Mouse (Mus musculus) midbrain, embryonic 12.5 days (tissue): ENCODE measurements around the gene Skor1. TPM values are rescaled to one million over a fixed set of nuclear protein-coding genes. Genes with fewer than 3 reads are reported as not detected.
A peak's percentile ranks its signal among the peaks of the same experiment; 100 is the strongest.

Source experiments
- ATAC-seq: fragments of 200-750 bp; cut with Nextera tagmentation; 2 replicates; pipeline ENCODE4 v1.8.0; 2017; ENCODE audit warnings: low read depth, moderate TSS enrichment, moderate library complexity; ENCODE audit not compliant: low FRiP score
- H3K27ac ChIP-seq: fragments of 300-500 bp; sonication (generic); replicated peaks from 2 replicates; pipeline ENCODE4 v1.5.1; 2016; ENCODE audit warnings: mild to moderate bottlenecking
- H3K27me3 ChIP-seq: fragments of 300-500 bp; sonication (generic); 2 replicates; pipeline ENCODE4 v1.6.1; 2016; ENCODE audit warnings: mild to moderate bottlenecking
- H3K36me3 ChIP-seq: fragments of 300-500 bp; sonication (generic); 2 replicates; pipeline ENCODE4 v1.6.1; 2016
- H3K4me1 ChIP-seq: fragments of 300-500 bp; sonication (generic); 2 replicates; pipeline ENCODE4 v1.6.1; 2016
- H3K4me2 ChIP-seq: fragments of 300-500 bp; sonication (generic); replicated peaks from 2 replicates; pipeline ENCODE4 v1.6.1; 2016; ENCODE audit warnings: mild to moderate bottlenecking, moderate library complexity
- H3K4me3 ChIP-seq: fragments of 300-500 bp; sonication (generic); 2 replicates; pipeline ENCODE4 v1.5.1; 2016; ENCODE audit warnings: mild to moderate bottlenecking
- H3K9ac ChIP-seq: fragments of 300-500 bp; sonication (generic); replicated peaks from 2 replicates; pipeline ENCODE4 v1.6.1; 2016; ENCODE audit warnings: mild to moderate bottlenecking, moderate library complexity
- H3K9me3 ChIP-seq: fragments of 300-500 bp; sonication (generic); 2 replicates; pipeline ENCODE4 v1.6.1; 2016; ENCODE audit warnings: mild to moderate bottlenecking
- WGBS: fragments of 180-500 bp; shearing (Covaris S2); methylation state at CpG from one replicate; pipeline ENCODE4 v1.1.7; 2016; 5-methylcytosine and 5-hydroxymethylcytosine counted together
- polyA plus RNA-seq: library from polyadenylated mRNA; unstranded; fragments of >200 nt; fragmentation: Nextera tagmentation; extraction: Ambion mirVana; gene quantifications from 2 replicates; pipeline ENCODE4 v1.2.1, GENCODE M21; 2016

Gene Skor1
- polyA plus RNA-seq, 1 experiment from 2014 or later, result 0.19 TPM

- H3K27ac ChIP-seq, result no peak overlapping the region
- peaks cover 30% of the 10 kb centered on the region for H3K4me1 ChIP-seq
- H3K4me3 ChIP-seq, result no peak overlapping the region
- no peak overlapping the region for H3K9ac ChIP-seq
- H3K27me3 ChIP-seq, result peaks cover 53% of the 10 kb centered on the region
- no peaks in the 10 kb centered on the region for H3K9me3 ChIP-seq
- H3K36me3 ChIP-seq, result no peaks in the 10 kb centered on the region
- ATAC-seq, result no peak
- WGBS, result 88% methylated on average over 8 of the region's 8 CpGs
- no peak overlapping the region for H3K4me2 ChIP-seq
Observed at GRCm38 (mm10) chr9:63178296-63178695, 29.5 kb upstream of the Skor1 start.

GRCm38 (mm10) chr9:63174001-63174721, 25.4 kb upstream of the Skor1 start:
- Histone ChIP-seq H3K9ac (no peak overlapping the region), H3K36me3 (peaks cover 3% of the 10 kb centered on the region; the same call in 1 of the 2 replicates), H3K27me3 (peaks cover 27% of the 10 kb centered on the region), H3K4me1 (peaks cover 5% of the 10 kb centered on the region; the same call in 1 of the 2 replicates), H3K4me3 (no peak overlapping the region), H3K4me2 (no peak overlapping the region), H3K27ac (no peak overlapping the region), H3K9me3 (no peaks in the 10 kb centered on the region; the same call in 1 of the 2 replicates)
- WGBS, result 82% methylated on average over 8 of the region's 8 CpGs
- no peak for ATAC-seq

GRCm38 (mm10) chr9:63171951-63172350, 23.2 kb upstream of the Skor1 start:
- no peak overlapping the region for H3K4me2 ChIP-seq
- H3K27me3 ChIP-seq, result peaks cover 15% of the 10 kb centered on the region; the same call in 1 of the 2 replicates
- no peaks in the 10 kb centered on the region; the same call in 1 of the 2 replicates for H3K9me3 ChIP-seq
- no peak overlapping the region for H3K27ac ChIP-seq
- ATAC-seq, result no peak
- H3K4me3 ChIP-seq, result no peak overlapping the region
- 50% methylated on average over 2 of the region's 2 CpGs for WGBS
- peaks cover 4% of the 10 kb centered on the region; the same call in 1 of the 2 replicates for H3K4me1 ChIP-seq
- no peak overlapping the region for H3K9ac ChIP-seq
- H3K36me3 ChIP-seq, result peaks cover 5% of the 10 kb centered on the region; the same call in 1 of the 2 replicates

DNA sequence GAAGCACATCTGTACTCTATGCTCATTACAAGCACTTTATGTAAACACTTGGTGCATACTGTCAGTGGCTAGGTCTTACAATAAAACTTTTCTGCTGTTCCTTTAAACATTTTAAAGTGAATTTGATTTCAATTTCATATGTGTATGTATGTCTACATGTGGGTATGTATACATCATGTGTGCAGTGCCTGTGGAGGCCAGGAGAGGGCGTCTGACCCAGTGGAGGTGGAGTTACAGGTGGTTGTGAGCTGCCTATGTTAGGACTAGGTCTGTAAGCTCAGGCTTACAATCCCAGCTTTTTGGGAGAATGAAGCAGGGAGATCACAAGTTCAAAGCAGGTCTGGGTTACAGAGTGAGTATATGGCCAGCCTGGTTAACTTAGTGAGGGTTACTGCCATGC, 20.4 kb upstream of the Skor1 start:
- Histone ChIP-seq H3K4me1 (peaks cover 19% of the 10 kb centered on the region; the same call in 1 of the 2 replicates), H3K27ac (no peak overlapping the region), H3K9ac (no peak overlapping the region), H3K9me3 (no peaks in the 10 kb centered on the region; the same call in 1 of the 2 replicates), H3K4me3 (no peak overlapping the region), H3K27me3 (peaks cover 14% of the 10 kb centered on the region), H3K4me2 (no peak overlapping the region), H3K36me3 (peaks cover 5% of the 10 kb centered on the region; the same call in 1 of the 2 replicates)
- 86% methylated on average over 1 of the region's 1 CpGs for WGBS
- no peak for ATAC-seq

DNA sequence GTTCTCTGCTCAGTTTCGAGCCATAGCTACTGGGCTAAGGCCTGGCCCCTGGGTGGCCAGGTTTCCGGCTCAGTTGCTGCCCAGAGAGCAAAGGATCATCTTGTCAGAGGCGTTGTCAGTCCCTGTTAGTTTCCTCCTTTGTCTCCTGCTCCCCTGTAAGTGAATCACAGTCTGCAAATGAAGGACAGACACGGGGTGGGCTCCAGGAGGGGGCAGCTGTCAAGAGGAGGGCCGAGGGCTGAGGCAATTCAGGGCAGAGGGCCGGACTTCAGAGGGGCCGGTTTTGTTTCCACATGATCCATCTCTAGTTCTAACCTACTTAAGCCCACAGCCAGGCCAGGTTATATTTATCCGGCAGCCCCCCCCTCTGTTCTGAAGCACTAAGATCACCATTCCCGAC, 16.3 kb upstream of the Skor1 start:
- no peak overlapping the region; the same call in 1 of the 2 replicates for H3K9ac ChIP-seq
- H3K36me3 ChIP-seq, result peaks cover 14% of the 10 kb centered on the region; the same call in 1 of the 2 replicates
- no peaks in the 10 kb centered on the region; the same call in 1 of the 2 replicates for H3K9me3 ChIP-seq
- H3K27me3 ChIP-seq, result peaks cover 12% of the 10 kb centered on the region
- no peak for ATAC-seq
- peaks cover 19% of the 10 kb centered on the region; the same call in 1 of the 2 replicates for H3K4me1 ChIP-seq
- H3K27ac ChIP-seq, result no peak overlapping the region
- H3K4me2 ChIP-seq, result no peak overlapping the region
- no peak overlapping the region for H3K4me3 ChIP-seq
- 17% methylated on average over 9 of the region's 9 CpGs for WGBS

DNA sequence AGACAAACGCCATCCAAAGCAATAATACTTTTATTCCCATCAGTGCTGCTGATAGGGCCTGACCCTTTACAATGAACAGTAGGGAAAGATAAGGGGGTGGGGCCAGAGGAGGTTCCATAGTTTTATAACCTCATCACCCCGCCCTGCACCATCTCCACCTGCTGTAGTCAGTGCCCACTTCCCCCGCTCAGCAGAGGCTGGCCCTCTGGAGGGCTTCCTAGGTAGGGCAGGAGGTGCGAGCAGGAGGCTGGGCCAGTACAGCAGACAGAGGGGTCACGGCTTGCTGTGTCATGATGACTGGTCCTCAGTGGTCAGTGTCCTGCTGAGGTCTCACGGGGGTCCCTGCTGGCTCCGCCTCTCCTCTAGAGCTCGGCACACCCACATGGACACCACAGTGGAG, 15.0 kb upstream of the Skor1 start:
- 75% methylated on average over 8 of the region's 8 CpGs for WGBS

DNA sequence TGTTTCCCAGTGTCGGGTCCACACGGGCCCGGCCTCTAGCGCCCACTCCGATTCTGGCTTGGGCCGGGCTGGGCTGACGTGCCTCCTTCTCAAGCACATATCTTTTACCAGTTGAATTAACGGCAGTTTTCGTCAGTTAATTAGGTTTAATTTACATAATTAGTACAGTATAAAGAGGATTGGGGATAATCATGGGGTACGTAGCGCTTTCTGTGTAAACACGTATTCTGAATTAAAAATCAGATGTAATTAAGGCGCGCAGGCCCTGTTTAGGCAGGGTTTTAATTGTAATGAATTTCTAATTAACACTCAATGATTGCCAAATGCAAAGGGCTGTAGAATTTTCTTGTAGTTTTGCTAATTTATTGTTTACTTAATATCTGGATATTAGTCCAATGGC, 3.2 kb upstream of the Skor1 start:
- 21% methylated on average over 14 of the region's 14 CpGs for WGBS
- Histone ChIP-seq H3K36me3 (no peaks in the 10 kb centered on the region), H3K27ac (no peak overlapping the region), H3K9me3 (0 out of 2 replicates have a peak, but pooled peaks cover 5% of the 10 kb centered on the region), H3K9ac (no peak overlapping the region), H3K27me3 (peaks cover 87% of the 10 kb centered on the region), H3K4me2 (no peak overlapping the region), H3K4me3 (no peak overlapping the region), H3K4me1 (peaks cover 22% of the 10 kb centered on the region)
- no peak for ATAC-seq

More for the DNA sequence above, 15.0 kb upstream of the Skor1 start:
- peaks cover 25% of the 10 kb centered on the region for H3K27me3 ChIP-seq
- no peaks in the 10 kb centered on the region for H3K9me3 ChIP-seq
- no peak overlapping the region for H3K9ac ChIP-seq
- 0 out of 2 replicates have a peak, but pooled peaks cover 9% of the 10 kb centered on the region for H3K36me3 ChIP-seq
- no peak overlapping the region for H3K4me3 ChIP-seq
- H3K4me1 ChIP-seq, result peaks cover 19% of the 10 kb centered on the region; the same call in 1 of the 2 replicates
- H3K4me2 ChIP-seq, result no peak overlapping the region
- no peak overlapping the region for H3K27ac ChIP-seq
- ATAC-seq, result no peak

GRCm38 (mm10) chr9:63151072-63151870, 2.5 kb upstream of the Skor1 start:
- peaks cover 89% of the 10 kb centered on the region for H3K27me3 ChIP-seq
- H3K4me3 ChIP-seq, result no peak overlapping the region
- H3K36me3 ChIP-seq, result no peaks in the 10 kb centered on the region
- H3K4me1 ChIP-seq, result peaks cover 28% of the 10 kb centered on the region
- H3K27ac ChIP-seq, result no peak overlapping the region
- no peak overlapping the region for H3K9ac ChIP-seq
- 0% methylated on average over 20 of the region's 20 CpGs for WGBS
- H3K4me2 ChIP-seq, result no peak overlapping the region; the same call in 1 of the 2 replicates
- 0 out of 2 replicates have a peak, but pooled peaks cover 5% of the 10 kb centered on the region for H3K9me3 ChIP-seq
- ATAC-seq, result peak; percentile 9; the same call in 1 of the 2 replicates

- Histone ChIP-seq H3K4me3 (no peak overlapping the region), H3K9ac (no peak overlapping the region), H3K27me3 (peaks cover 96% of the 10 kb centered on the region), H3K4me1 (peaks cover 38% of the 10 kb centered on the region), H3K36me3 (no peaks in the 10 kb centered on the region), H3K4me2 (no peak overlapping the region), H3K9me3 (0 out of 2 replicates have a peak, but pooled peaks cover 5% of the 10 kb centered on the region), H3K27ac (no peak overlapping the region)
- ATAC-seq, result no peak
- WGBS, result 2% methylated on average over 27 of the region's 27 CpGs
Observed at GRCm38 (mm10) chr9:63150086-63150800, 1.5 kb upstream of the Skor1 start.

GRCm38 (mm10) chr9:63149372-63149766, 608 bp upstream of the Skor1 start:
- H3K27ac ChIP-seq, result no peak overlapping the region
- H3K4me1 ChIP-seq, result peaks cover 47% of the 10 kb centered on the region
- no peak overlapping the region for H3K9ac ChIP-seq
- ATAC-seq, result no peak
- H3K27me3 ChIP-seq, result peaks cover 98% of the 10 kb centered on the region
- peak overlapping the region; percentile 64 for H3K4me2 ChIP-seq
- WGBS, result under 1% methylated on average over 20 of the region's 20 CpGs
- H3K9me3 ChIP-seq, result 0 out of 2 replicates have a peak, but pooled peaks cover 5% of the 10 kb centered on the region
- no peaks in the 10 kb centered on the region for H3K36me3 ChIP-seq
- peak overlapping the region; percentile 48 for H3K4me3 ChIP-seq

GRCm38 (mm10) chr9:63147786-63148409, 863 bp downstream of the Skor1 start:
- Histone ChIP-seq H3K9me3 (no peaks in the 10 kb centered on the region), H3K27me3 (peaks cover 100% of the 10 kb centered on the region), H3K27ac (no peak overlapping the region), H3K9ac (no peak overlapping the region), H3K36me3 (no peaks in the 10 kb centered on the region), H3K4me2 (no peak overlapping the region; the same call in 1 of the 2 replicates), H3K4me3 (peak overlapping the region; percentile 12), H3K4me1 (peaks cover 60% of the 10 kb centered on the region)
- ATAC-seq, result no peak
- under 1% methylated on average over 14 of the region's 14 CpGs for WGBS
